Mouse (Mus musculus): ENCODE results near the gene Scaf8. TPM values are rescaled to one million over a fixed set of nuclear protein-coding genes. Genes with fewer than 3 reads are reported as not detected.

Gene Scaf8
- total and polyA plus RNA-seq, 3 experiments = 14.4 to 24.6 TPM; not detected in 1

DNA sequence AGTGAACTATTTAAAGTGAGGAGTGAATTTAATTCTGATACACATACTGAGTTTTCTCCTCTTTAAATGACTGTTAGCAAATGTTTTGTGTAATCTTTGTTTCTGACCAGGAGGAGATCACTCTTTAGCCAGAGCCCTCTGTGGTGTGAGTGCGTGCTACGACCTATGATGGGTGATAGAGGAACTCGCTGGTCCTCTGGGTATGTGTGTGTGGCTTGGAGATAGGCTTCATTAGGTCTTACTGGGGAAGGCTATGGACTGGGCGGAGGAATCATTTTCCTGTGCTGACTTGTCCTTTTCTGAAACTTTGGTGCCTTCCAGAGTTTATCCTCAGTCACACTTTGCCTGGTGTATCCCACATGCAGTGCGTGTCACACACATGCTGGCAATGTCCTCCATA lies 102.3 kb downstream of the Scaf8 start:
- Histone ChIP-seq H3K9me3 (replicated peaks; ENCODE audit: insufficient read depth, low read length) (no peaks in the 10 kb centered on the region), H3K4me1 (ENCODE audit: control insufficient read depth in 1 of 2, insufficient read depth in 2 of 2, low read length in 2 of 2) (no peaks in the 10 kb centered on the region)

DNA sequence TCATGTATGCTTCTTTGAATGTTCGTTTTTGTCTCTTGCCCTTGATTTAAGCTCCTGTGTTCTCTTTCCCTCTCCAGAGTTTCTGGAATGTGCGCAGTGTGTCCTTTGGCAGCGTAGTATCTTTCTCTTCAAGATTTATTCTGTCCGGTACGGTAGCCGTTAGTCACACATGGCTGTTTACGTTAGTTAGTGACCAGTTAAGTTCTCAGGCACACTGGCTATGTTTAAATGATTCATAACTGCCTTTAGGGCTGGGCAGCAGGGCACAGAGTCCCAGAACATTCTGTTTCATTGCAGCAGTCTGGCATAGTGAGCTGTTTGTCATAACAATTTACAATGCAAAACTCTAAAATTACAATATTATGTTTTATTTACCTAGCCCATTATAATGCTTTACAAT lies 103.6 kb downstream of the Scaf8 start:
- no peaks in the 10 kb centered on the region for H3K9me3 ChIP-seq (replicated peaks; ENCODE audit: insufficient read depth, low read length)

More for the DNA sequence above, 102.3 kb downstream of the Scaf8 start:
- DNase-seq (ENCODE audit: low read depth, low spot score) = no peak
- Histone ChIP-seq H3K4me3 (ENCODE audit: control insufficient read depth in 1 of 2, insufficient read depth in 1 of 2, low read depth in 2 of 2, low read length in 2 of 2) (no peak overlapping the region), H3K9ac (ENCODE audit: control insufficient read depth, low read depth, low read length, poor library complexity, severe bottlenecking) (no peak overlapping the region), H3K36me3 (ENCODE audit: control insufficient read depth in 1 of 2, insufficient read depth in 2 of 2, low read length in 2 of 2) (no peaks in the 10 kb centered on the region; a peak in 2 of 4 replicates), H3K79me2 (ENCODE audit: control insufficient read depth, insufficient read depth, low read length, poor library complexity) (no peaks in the 10 kb centered on the region), H3K27me3 (ENCODE audit: control insufficient read depth in 1 of 2, insufficient read depth in 2 of 2, low read length in 2 of 2) (no peaks in the 10 kb centered on the region), H3K27ac (ENCODE audit: control insufficient read depth, low read depth, low read length) (no peak overlapping the region)
- TF ChIP-seq MEF2A (IDR thresholded peaks at IDR 0.05; ENCODE audit: extremely low read depth, insufficient replicate concordance, low read depth, low read length, poor library complexity, severe bottlenecking) = no peak
- no peak for TF ChIP-seq CTCF (IDR thresholded peaks at IDR 0.05 in 2 of 3, conservative IDR thresholded peaks at IDR 0.05 in 1 of 3; ENCODE audit: control insufficient read depth in 1 of 3, insufficient read depth in 1 of 3, low read depth in 2 of 3, low read length in 3 of 3, poor library complexity in 1 of 3, severe bottlenecking in 1 of 3)
- TF ChIP-seq ZC3H11A (IDR thresholded peaks at IDR 0.05; ENCODE audit: low read depth, low read length) = no peak
- no peak for TF ChIP-seq MAX (IDR thresholded peaks at IDR 0.05; ENCODE audit: low read length)
- TF ChIP-seq TCF12 (IDR thresholded peaks at IDR 0.05; ENCODE audit: low read depth, low read length) = no peak
- TF ChIP-seq JUND (IDR thresholded peaks at IDR 0.05; ENCODE audit: low read depth, low read length) = no peak
- TF ChIP-seq ZNF384 (IDR thresholded peaks at IDR 0.05; ENCODE audit: low read depth, low read length) = no peak

DNA sequence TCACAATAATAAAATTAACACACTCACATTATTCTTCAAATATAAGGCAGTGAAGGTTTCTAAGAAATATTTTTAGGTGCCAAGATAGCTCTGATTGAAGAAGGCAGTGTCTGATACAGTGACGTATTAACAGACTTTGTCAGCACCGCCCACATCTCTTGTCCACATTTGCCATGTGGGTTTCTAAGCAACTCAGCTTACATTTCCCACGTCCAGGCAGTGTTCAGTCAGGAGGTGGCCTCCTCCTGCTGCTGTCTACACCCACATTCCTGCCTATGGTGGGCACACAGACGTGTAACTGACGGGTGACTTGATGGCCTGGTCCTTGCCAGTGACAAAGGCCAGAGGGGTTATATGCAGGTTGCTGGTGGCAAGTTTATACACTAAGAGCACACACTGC lies 104.1 kb downstream of the Scaf8 start:
- TF ChIP-seq MEF2A (IDR thresholded peaks at IDR 0.05; ENCODE audit: extremely low read depth, insufficient replicate concordance, low read depth, low read length, poor library complexity, severe bottlenecking) = no peak
- no peak for TF ChIP-seq MAFK (IDR thresholded peaks at IDR 0.05; ENCODE audit: borderline replicate concordance, low read depth, low read length)
- no peak for TF ChIP-seq CTCF (IDR thresholded peaks at IDR 0.05 in 2 of 3, conservative IDR thresholded peaks at IDR 0.05 in 1 of 3; ENCODE audit: control insufficient read depth in 1 of 3, insufficient read depth in 1 of 3, low read depth in 2 of 3, low read length in 3 of 3, poor library complexity in 1 of 3, severe bottlenecking in 1 of 3)
- no peak for TF ChIP-seq MAZ (IDR thresholded peaks at IDR 0.05; ENCODE audit: low read depth, low read length)
- no peak for TF ChIP-seq MYC (IDR thresholded peaks at IDR 0.05; ENCODE audit: low read depth, low read length)
- TF ChIP-seq GATA1 (IDR thresholded peaks at IDR 0.05; ENCODE audit: low read depth, low read length) = no peak
- no peak for TF ChIP-seq ZKSCAN1 (IDR thresholded peaks at IDR 0.05; ENCODE audit: low read depth, low read length)
- no peak for TF ChIP-seq MAX (IDR thresholded peaks at IDR 0.05; ENCODE audit: low read length)
- no peak for TF ChIP-seq POLR2AphosphoS2 (IDR thresholded peaks at IDR 0.05; ENCODE audit: low read length)
- no peak for TF ChIP-seq USF2 (IDR thresholded peaks at IDR 0.05; ENCODE audit: borderline replicate concordance in 1 of 2, insufficient read depth in 1 of 2, low read depth in 1 of 2, low read length in 2 of 2)
- DNase-seq (ENCODE audit: low read depth, low spot score) = no peak

More for the DNA sequence above, 103.6 kb downstream of the Scaf8 start:
- Histone ChIP-seq H3K79me2 (ENCODE audit: control insufficient read depth, insufficient read depth, low read length, poor library complexity) (no peaks in the 10 kb centered on the region), H3K9ac (ENCODE audit: control insufficient read depth, low read depth, low read length, poor library complexity, severe bottlenecking) (no peak overlapping the region), H3K4me1 (ENCODE audit: control insufficient read depth in 1 of 2, insufficient read depth in 2 of 2, low read length in 2 of 2) (0 out of 4 replicates have a peak, but pooled peaks cover 0 to 2% of the 10 kb centered on the region in 2 experiments), H3K27ac (ENCODE audit: control insufficient read depth, low read depth, low read length) (no peak overlapping the region), H3K27me3 (ENCODE audit: control insufficient read depth in 1 of 2, insufficient read depth in 2 of 2, low read length in 2 of 2) (no peaks in the 10 kb centered on the region), H3K36me3 (ENCODE audit: control insufficient read depth in 1 of 2, insufficient read depth in 2 of 2, low read length in 2 of 2) (peaks cover 0 to 2% of the 10 kb centered on the region in 2 experiments), H3K4me3 (ENCODE audit: control insufficient read depth in 1 of 2, insufficient read depth in 1 of 2, low read depth in 2 of 2, low read length in 2 of 2) (no peak overlapping the region)
- DNase-seq (ENCODE audit: low read depth, low spot score) = no peak
- TF ChIP-seq POLR2A (IDR thresholded peaks at IDR 0.05; ENCODE audit: control insufficient read depth in 1 of 2, insufficient read depth in 1 of 2, low read depth in 1 of 2, low read length in 2 of 2, poor library complexity in 1 of 2) (no peak), MAZ (IDR thresholded peaks at IDR 0.05; ENCODE audit: low read depth, low read length) (no peak), GATA1 (IDR thresholded peaks at IDR 0.05; ENCODE audit: low read depth, low read length) (no peak), USF1 (IDR thresholded peaks at IDR 0.05; ENCODE audit: low read depth, low read length) (no peak), E2F4 (IDR thresholded peaks at IDR 0.05; ENCODE audit: borderline replicate concordance, low read depth, low read length) (no peak), TCF12 (IDR thresholded peaks at IDR 0.05; ENCODE audit: low read depth, low read length) (no peak), CTCF (IDR thresholded peaks at IDR 0.05 in 2 of 3, conservative IDR thresholded peaks at IDR 0.05 in 1 of 3; ENCODE audit: control insufficient read depth in 1 of 3, insufficient read depth in 1 of 3, low read depth in 2 of 3, low read length in 3 of 3, poor library complexity in 1 of 3, severe bottlenecking in 1 of 3) (no peak), ETS1 (IDR thresholded peaks at IDR 0.05; ENCODE audit: low read depth, low read length) (no peak), RCOR1 (IDR thresholded peaks at IDR 0.05; ENCODE audit: low read depth, low read length) (no peak), BHLHE40 (IDR thresholded peaks at IDR 0.05; ENCODE audit: borderline replicate concordance, low read depth, low read length) (no peak)

More for the DNA sequence above, 104.1 kb downstream of the Scaf8 start:
- H3K27ac ChIP-seq (ENCODE audit: control insufficient read depth, low read depth, low read length) = no peak overlapping the region
- no peak overlapping the region for H3K9ac ChIP-seq (ENCODE audit: control insufficient read depth, low read depth, low read length, poor library complexity, severe bottlenecking)
- no peaks in the 10 kb centered on the region for H3K9me3 ChIP-seq (replicated peaks; ENCODE audit: insufficient read depth, low read length)
- H3K79me2 ChIP-seq (ENCODE audit: control insufficient read depth, insufficient read depth, low read length, poor library complexity) = no peaks in the 10 kb centered on the region
- 0 out of 4 replicates have a peak, but pooled peaks cover 0 to 2% of the 10 kb centered on the region in 2 experiments for H3K4me1 ChIP-seq (ENCODE audit: control insufficient read depth in 1 of 2, insufficient read depth in 2 of 2, low read length in 2 of 2)
- peaks cover 0 to 5% of the 10 kb centered on the region in 2 experiments for H3K36me3 ChIP-seq (ENCODE audit: control insufficient read depth in 1 of 2, insufficient read depth in 2 of 2, low read length in 2 of 2)
- H3K27me3 ChIP-seq (ENCODE audit: control insufficient read depth in 1 of 2, insufficient read depth in 2 of 2, low read length in 2 of 2) = no peaks in the 10 kb centered on the region
- no peak overlapping the region for H3K4me3 ChIP-seq (ENCODE audit: control insufficient read depth in 1 of 2, insufficient read depth in 1 of 2, low read depth in 2 of 2, low read length in 2 of 2)
